Mouse (Mus musculus): Measurements from ENCODE around the gene Gm20388. TPM values are rescaled to one million over a fixed set of nuclear protein-coding genes. Genes with fewer than 3 reads are reported as not detected.

The Gm20388 gene
- total RNA-seq, 2 experiments from 2014 or later = 8.8 TPM

DNA sequence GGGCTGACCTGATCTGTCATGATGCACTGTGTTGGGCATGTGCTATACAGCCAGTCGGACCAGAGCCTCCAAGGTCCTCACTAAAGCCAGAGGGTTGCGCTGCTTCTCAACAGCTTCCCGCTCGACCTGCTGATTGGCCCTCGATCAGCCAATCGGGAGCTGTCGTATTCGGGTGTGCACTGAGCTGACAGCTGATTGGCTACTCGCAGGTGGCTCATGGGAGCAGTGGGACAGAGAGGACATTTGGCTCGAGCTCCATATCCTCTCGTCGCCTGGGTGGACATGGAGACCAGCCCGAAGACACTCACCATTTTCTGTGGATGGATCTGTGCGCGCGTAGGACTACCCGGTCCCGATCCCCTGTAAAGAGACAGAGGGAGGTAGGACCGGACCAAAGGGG lies 1631.2 kb downstream of the Gm20388 start:
- DNase-seq (ENCODE audit: extremely low spot score in 1 of 2, low spot score in 1 of 2) = no peak

DNA sequence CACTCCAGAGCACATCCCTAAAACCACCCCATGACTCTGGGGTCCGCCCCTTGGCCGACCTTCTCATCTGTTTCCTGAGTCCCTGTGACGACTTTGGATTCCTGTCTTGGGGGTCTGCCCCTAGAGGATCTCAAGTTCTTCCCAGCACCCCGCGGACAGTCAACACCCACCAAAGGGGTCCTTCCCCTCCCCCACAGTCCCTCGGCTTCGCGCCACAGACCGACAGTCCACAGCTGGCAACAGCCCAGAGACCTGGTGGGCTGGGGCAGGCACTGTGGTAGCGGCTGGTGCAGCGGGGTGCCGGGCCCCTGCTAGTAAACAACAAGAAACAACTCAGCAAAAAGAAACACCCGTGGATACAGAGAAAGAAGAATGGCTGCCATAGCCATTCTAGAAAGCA lies 1632.3 kb downstream of the Gm20388 start:
- DNase-seq (ENCODE audit: extremely low spot score in 1 of 2, low spot score in 1 of 2) = no peak

DNA sequence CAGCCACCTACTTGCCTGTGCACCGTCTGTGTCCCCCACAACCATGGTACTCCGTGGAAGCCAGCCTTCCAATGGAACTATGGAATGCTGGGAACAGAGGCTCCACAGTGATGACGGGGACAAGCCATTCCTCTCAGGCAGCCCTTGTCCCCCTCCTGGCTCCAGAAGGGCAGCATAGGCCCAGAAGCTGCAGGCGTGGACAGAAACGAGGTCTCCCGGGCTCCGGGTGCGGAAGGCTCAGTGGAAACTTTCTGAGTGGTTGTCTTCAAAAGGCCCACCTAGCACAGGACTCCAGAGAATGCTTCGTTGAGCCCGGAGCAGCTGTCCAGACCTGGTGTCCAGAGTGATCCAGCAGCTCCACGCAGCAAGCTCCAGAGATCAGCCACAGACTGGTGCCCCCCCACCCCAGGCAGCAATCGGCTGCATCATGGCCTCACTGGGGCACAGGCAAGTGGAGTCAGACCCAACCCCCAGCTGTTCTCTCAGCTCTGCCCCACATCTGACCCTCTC lies 1633.7 kb downstream of the Gm20388 start, which contains the start of gene 1700018B08Rik:
Gene 1700018B08Rik, minus strand, starts transcription at position 45 of the 510 bp plus-strand sequence.
- DNase-seq (ENCODE audit: extremely low spot score in 1 of 2, low spot score in 1 of 2) = no peak

DNA sequence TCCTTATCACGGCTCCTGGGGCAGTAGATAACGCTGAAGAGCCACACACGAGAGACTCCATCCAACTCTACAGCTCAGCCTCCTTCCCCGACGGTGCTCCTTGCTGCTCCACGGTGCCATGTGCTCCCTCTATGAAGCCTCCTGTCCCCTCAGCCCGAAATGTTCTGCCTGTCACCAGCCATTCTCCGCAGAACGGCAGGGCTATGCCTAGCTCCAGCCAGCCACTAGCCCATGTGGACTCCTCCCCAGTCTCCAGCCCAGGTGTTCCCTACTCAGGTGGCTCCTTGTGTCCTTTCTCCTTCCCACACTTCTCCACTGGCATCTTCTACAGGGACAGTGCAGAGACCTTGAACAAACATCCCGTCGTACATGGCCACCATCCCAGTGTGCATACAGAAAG lies 1634.3 kb downstream of the Gm20388 start:
- no peak for DNase-seq (ENCODE audit: extremely low spot score in 1 of 2, low spot score in 1 of 2)

DNA sequence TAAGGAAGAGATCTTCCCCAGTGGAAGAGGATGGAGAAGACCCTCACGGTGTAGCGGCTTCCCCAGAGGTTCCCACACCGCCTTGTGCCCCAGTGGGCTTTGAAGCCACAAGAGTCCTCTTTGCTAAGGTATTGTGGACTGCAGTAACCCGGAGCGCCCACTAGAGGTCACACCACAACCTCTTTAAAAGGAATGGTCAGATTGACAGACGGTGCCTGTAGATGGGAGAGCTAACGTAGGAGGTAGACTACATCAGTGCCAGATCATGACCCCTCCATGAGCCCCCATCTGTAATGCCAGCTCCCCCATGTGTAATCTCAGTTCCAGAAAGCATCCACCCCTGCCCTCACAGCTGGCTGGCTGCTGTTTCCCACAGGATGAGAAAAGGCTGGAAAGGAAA lies 1636.5 kb downstream of the Gm20388 start:
- peak; percentile 59 to 83 for DNase-seq (ENCODE audit: extremely low spot score in 1 of 2, low spot score in 1 of 2)

DNA sequence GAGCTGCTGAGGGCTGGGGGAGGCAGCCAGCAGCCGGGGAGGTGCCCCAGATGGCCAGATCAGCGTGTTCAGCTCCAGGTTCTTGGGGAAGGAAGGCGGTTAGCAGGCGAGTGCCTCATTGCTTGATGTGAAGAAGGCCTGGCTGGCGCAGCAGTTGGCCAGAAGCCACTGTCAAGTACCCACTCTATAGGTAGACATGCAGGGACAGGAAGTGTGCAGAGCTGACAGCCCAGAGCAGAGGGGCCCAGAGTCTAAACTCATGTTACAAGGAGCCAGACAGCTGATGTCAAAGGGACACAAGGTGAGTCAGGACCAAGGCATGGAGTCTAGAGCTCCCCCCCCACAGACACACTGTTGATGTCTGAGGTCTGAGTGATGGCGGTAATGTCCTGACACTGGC lies 1639.4 kb downstream of the Gm20388 start:
- DNase-seq (ENCODE audit: extremely low spot score in 1 of 2, low spot score in 1 of 2) = no peak

DNA sequence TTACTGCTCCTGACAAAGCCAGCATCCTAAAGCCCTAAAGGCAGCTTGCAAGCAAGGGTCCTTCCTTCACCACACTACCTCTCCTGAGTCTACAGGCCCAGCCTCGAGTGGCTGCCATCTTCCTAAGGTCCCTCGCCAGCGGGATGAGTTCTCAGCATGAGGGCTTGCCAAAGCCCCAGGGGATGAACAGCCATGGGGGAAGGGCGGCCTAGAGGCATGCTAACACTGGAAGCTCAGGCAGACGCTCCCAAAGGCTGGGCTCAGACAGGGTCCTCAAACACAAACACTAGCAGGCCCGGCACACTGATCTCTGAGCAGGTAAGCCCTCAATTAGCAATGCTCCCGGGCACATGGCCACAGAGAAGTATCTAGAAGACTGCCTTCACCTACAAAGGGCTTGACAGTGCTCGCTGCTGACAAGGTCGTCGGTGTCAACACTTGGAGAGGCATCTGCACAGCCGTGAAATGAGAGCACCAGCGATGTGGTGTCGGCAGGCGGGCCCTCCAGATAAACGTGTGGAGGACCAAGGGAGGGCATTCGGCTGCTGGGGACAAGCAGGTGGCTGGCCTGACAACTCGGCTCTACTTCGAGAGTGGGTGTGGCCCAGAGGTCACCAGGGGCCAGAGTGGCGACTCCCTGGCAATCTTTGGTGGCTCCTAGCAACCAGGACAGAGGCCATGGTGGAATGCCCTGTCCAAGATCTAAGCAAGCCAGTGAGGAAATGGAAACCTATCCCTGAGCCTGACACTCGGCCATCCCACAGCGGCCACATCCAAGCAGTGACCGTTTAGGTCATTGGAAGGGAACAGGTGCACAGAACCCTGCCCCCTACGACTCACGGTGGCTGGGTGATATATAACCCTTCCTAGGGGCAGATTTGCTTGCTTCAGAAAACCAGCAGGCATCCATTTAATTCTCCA lies 1640.7 kb downstream of the Gm20388 start:
- DNase-seq (ENCODE audit: extremely low spot score in 1 of 2, low spot score in 1 of 2) = no peak

DNA sequence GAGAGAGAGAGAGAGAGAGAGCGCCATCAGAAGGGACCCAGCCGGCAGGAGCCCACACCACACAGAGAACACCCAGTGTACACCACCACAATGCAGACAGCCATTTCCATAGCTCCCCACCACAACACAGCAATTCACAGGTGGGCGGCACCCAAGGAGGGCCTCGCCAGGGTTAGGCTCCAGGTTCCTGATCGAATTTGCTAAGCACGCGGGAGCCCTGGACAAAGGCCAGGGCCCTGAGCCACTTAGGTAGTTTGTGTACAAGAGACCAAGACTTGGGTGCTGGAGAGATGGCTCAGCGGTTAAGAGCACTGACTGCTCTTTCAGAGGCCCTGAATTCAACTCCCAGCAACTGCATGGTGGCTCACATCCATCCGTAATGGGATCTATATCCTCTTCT lies 1641.9 kb downstream of the Gm20388 start:
- no peak for DNase-seq (ENCODE audit: extremely low spot score in 1 of 2, low spot score in 1 of 2)

DNA sequence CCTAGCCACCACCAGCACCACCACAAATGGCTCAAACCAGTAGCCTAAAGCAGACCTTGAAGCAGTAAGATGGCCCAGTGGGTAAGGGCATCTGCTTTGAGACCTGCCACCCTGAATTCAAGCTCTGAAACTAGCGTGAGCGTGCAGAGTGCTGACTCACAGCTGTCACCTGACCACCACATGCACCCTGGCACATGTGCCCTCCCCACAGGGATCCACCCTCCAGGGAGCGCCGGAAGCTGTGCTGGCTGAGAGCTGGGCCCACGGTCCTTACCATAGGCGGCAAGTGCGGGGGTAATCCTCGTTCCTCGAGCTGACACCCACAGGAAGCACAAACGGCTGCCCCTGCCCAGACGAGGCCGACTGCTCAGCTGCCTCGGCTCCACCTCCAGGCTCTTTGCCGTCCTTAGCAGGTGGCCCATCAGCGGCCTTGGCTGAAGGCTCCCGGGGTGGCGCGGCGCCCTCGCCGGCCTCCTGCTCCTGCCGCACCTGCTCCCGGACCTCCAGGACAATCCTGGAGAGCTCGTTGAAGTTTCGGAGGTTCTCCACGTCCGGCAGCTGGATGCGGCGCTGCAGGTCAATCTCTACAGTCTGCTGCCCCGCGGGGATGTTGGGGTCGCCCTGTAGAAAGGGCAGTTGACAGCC lies 1643.3 kb downstream of the Gm20388 start:
- DNase-seq (ENCODE audit: extremely low spot score in 1 of 2, low spot score in 1 of 2) = no peak

DNA sequence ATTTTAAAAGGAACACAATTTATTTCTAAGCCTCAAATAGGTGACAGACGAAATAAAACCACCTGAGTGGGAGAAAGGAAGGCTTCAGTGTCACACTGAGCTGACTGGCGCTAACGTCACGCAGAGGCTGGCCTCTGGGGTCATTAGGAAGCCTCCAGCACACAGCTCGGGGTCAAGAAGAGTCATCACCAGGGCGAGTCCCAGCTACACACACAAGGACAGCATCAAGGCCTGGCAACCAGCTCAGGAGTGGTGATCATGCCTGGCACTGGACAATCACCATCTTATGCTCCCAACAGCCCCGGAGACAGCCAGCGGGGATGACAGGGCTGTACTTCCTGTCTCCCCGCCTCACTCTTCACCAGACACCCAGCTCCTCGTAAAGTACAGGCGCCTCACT lies 1647.1 kb downstream of the Gm20388 start:
- DNase-seq (ENCODE audit: extremely low spot score in 1 of 2, low spot score in 1 of 2) = no peak

DNA sequence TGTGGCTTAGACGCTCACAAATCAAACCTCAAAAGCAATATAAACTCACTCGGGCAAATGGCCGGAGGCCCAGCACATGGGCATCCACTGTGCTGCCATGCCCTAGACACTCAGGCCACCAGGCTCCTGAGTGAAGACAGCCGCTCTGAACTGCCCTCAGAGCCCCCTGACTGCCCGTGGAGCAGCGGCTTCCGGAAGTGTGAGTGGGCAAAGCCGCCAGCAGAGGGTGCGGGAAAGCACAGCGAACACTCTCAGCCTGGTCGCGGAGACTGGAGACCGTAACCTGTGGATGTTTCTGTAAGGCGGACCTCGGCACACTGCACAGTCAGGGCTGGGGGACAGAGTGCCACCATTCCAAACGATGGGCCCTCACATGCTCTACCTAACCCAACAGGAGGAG lies 1647.9 kb downstream of the Gm20388 start:
- no peak for DNase-seq (ENCODE audit: extremely low spot score in 1 of 2, low spot score in 1 of 2)

DNA sequence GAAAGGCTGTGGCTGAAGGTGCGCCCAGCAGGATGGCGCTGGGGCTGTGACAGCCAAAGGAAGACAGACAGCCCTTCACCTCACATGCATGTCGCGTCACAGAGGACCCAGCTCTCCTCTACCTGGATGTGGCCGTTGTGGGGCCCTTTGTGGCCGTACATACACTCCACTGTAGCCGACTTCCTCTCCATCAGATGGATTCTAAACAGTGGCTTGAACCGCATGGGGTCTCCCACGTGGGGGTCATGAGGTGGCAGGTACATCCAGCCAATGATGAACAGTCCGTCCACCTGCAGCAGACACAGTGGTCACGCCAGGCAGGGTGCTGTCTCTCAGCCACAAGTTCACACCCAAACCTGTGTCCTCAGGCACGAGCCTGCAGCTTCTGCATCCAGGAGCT lies 1649.2 kb downstream of the Gm20388 start:
- DNase-seq (ENCODE audit: extremely low spot score in 1 of 2, low spot score in 1 of 2) = no peak

DNA sequence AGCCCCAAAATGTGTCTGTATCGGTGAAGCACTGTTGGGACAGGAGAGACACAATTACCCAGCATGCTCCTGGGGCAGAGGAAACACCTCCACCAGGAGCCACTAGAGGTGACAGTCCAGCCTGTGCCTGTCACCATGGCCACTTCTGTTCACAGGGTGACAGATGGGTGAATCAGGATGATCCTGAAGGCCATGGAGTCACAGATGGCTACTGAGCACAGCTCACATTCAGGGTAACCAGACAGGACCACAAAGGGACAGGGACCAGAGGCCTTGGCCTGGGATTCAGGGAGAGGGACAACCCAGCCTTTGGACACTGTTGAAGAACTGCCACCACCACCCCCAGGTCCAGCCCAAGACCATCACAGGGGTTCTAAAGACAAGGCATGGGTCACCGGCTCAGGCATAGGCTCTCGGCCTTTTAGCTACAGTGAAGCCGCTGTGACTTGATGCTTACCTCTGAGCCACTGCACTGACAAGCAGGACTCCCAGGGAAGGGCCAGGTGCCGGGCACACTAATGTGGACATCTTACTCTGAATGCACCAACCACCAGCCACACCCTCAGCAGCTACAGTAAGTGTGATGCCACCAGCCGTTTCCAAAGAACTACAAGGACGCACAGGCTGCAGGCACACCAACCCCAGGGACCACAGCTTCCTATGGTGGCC lies 1649.9 kb downstream of the Gm20388 start:
- DNase-seq (ENCODE audit: extremely low spot score in 1 of 2, low spot score in 1 of 2) = no peak

DNA sequence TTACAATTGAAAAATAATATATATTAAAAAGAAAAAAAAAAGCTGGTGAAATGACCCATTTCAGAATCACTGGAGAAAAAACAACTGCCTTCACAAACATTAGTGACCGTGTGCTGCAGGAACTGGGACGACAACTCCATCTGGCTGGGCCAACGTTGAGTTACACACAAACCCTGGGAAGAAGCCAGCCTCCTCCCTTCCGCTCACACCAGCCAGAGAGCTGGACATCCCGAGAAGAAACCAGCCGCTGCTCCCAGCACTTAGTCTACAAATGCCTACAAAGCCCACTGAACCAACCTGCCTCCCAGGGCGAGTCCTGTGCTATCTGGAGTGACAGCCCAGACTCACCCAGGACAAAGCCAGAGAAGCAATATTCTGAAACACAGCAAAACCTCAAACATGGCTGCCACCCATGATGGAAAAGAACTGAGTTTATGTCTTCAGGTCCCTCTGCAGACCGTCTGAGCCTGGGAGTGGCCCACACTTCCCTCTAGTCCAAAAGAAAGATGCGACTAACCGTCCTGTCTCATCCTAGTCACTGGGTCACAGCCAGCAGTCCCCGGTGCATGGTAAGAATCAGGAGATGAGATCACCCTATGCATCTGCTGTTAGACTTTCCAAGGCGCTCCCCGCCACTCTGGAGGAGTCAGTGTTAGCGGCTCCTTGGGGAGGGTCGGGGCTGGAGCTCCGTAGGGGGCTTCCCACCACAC lies 1651.2 kb downstream of the Gm20388 start:
- DNase-seq (ENCODE audit: extremely low spot score in 1 of 2, low spot score in 1 of 2) = no peak

DNA sequence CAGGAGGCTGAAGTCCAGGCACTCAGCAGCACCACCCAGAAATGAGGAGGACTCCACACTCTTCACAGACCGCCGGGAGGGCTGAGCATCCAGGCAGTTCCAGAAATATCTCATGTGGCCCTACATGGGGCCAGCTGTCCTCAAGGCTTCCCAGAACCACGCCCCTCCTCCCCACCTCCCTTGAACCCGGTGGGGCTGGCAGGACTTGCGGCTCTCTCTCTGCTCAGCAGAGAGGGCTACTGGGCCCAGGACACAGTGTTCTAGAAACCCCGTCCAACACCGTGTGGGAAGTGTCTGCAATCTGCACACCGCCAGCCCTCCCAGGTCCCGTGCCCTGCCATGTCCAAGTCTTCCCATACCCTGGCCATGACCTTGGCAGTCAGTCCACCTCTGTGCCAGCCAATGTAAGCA lies 1652.3 kb downstream of the Gm20388 start:
- DNase-seq (ENCODE audit: extremely low spot score in 1 of 2, low spot score in 1 of 2) = no peak

DNA sequence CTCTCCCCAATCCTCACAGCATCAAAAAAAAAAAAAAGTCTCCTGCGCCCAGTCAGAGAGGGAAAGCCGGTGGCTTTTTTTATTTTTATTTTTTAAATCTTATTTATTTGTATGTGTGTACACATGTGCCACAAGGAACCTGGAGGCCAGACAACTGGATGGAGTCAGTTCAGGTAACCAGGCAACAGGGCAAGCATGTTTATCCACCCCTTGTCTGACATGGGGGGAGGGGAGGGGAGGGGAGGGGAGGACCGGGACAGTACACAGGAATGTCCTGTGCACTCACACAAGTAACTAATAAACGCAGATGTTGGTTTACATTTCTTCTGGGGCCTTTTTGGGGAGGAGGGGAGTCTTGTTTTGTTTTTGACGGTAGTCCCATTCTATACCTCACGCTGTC lies 1653.1 kb downstream of the Gm20388 start:
- DNase-seq (ENCODE audit: extremely low spot score in 1 of 2, low spot score in 1 of 2) = no peak

DNA sequence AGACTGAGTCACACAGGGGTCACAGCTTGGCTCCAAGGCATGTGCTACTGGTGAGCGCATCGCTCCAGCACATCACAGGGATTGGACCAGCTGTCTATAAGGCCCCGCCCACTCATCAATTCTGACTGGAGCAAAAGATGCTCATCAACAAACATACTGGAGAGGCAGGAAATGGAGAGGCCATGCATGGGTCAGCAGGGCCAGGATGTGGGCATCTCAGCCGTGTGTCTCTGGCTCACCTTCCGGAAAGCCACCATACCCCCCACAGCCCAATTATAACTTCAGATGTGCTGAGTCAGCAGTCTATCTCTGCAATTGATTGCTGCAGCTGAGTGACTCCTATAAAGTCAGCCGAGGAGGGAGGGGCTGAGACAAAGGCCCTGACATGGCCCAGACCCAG lies 1657.7 kb downstream of the Gm20388 start:
- DNase-seq (ENCODE audit: extremely low spot score in 1 of 2, low spot score in 1 of 2) = no peak

DNA sequence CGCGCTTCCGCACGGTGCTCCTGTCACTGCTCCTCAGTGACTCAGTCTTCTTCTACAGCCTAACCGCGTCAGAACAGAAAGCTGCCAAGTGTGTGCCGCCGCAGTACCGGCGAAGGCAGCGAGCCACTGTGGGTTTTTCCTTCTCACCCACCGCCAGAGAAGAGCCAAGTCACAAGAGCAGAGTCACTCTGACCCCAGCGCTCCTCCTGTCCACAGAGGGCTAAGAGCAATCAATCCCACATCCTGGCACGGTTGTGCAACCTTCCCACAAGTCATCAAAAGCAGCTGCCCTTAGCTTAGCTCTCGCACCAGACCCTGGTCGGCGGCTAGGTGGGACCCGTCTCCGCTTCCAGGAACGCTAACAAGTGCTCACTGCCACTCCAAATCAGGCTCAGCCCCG lies 1659.7 kb downstream of the Gm20388 start:
- DNase-seq (ENCODE audit: extremely low spot score in 1 of 2, low spot score in 1 of 2) = no peak

DNA sequence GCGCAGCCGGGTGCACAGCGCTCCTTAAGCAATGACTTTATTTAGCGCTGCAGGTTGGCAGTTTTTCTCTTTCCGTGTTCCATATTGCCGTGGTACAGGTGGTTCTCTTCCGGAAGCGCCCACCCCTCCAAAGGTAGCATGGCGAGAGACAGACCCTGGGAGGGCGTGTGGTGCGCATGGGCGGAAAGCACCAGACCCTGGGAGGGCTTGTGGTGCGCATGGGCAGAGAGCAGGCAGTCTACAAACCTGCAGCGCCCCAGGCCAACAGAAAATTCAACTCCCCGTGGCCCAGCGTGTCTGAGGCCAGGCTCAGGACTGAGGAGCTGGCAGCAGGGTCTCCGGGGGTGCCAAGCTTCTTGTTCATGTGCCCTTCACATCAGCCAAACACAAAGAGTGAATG lies 1660.2 kb downstream of the Gm20388 start:
- no peak for DNase-seq (ENCODE audit: extremely low spot score in 1 of 2, low spot score in 1 of 2)

DNA sequence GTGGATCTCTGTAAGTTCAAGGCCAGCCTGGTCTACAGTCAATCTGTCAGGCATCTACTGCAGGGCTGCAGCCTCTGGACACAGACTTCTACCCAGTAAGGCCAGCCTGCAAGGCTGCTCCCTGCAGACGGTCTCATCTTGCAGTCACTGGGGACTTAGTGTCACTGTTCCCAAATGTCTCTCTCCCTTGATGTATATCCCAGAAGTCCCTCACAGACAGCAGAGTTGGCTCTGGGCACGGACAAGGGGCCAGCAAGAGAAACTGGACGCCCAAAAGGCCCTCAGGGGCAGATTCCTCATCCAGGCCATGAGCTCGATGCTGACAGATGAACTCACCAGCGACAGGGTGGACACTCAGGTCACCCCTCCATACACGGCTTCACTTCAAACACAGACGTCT lies 1661.5 kb downstream of the Gm20388 start:
- DNase-seq (ENCODE audit: extremely low spot score in 1 of 2, low spot score in 1 of 2) = no peak
